Comparison of ENCODE assay signal across 22 mouse cellular contexts in genomic region chr3:53031586-53031985, GRCm38 (mm10). TPM values are rescaled to one million over a fixed set of nuclear protein-coding genes. Genes with fewer than 3 reads are reported as not detected.
DNase-seq lines count a peak whose midpoint lies in the region.
"Had no signal": no experiment of that assay in that cellular context is flagged by ENCODE, and none has a peak within 500 bp of the region (broad histone marks: within the 10 kb centered on the region; RNA-seq: fewer than 3 reads in every experiment).

No protein-coding gene starts in this region.

- H3K4me1 ChIP-seq in limb, embryonic 10.5 days = peaks cover 20% of the 10 kb centered on the region; the same call in 1 of the 2 replicates
- H3K4me1 ChIP-seq: embryonic facial prominence, embryonic 12.5 days; forebrain, embryonic 13.5 days; forebrain, embryonic 15.5 days had no signal

- H3K9me3 ChIP-seq in limb, embryonic 10.5 days (replicated peaks) = no peaks in the 10 kb centered on the region
- H3K9me3 ChIP-seq: embryonic facial prominence, embryonic 10.5 days; embryonic facial prominence, embryonic 12.5 days; forebrain, embryonic 13.5 days; forebrain, embryonic 15.5 days had no signal

- peaks cover 5% of the 10 kb centered on the region; the same call in 1 of the 2 replicates for H3K27me3 ChIP-seq in limb, embryonic 10.5 days (ENCODE audit: low read depth, poor library complexity, severe bottlenecking)
- H3K27me3 ChIP-seq: CH12.LX; embryonic facial prominence, embryonic 12.5 days; forebrain, embryonic 13.5 days; forebrain, embryonic 15.5 days had no signal

- WGBS in limb, embryonic 10.5 days = 45% methylated on average over 6 of the region's 6 CpGs

- no peaks in the 10 kb centered on the region for H3K36me3 ChIP-seq in limb, embryonic 10.5 days
- H3K36me3 ChIP-seq: embryonic facial prominence, embryonic 10.5 days; embryonic facial prominence, embryonic 12.5 days; forebrain, embryonic 15.5 days had no signal

- DNase-seq in heart, adult 11 months = peak; percentile 28
- no peak for DNase-seq in heart, adult 8-10 months (ENCODE audit: low spot score)
- DNase-seq in thymus, postnatal 0 days (ENCODE audit: low spot score) = peak; percentile 3
- DNase-seq in thymus, adult 18-20 months = no peak
- peak; percentile 75 for DNase-seq in ZHBTc4 (ENCODE audit: low read depth, low spot score)
- no peak for DNase-seq in limb, embryonic 10.5 days (ENCODE audit: low spot score)
- DNase-seq: adrenal gland, adult 2 months; adrenal gland, postnatal 10 days; adrenal gland, postnatal 25 days; B cell, adult 2 months; cerebellum, adult 11-12 months; cerebellum, adult 2 months; cerebellum, adult 9-10 months; cerebellum, postnatal 10 days; cerebellum, postnatal 25 days; forebrain, postnatal 0 days had no signal

- no peak overlapping the region for H3K27ac ChIP-seq in limb, embryonic 10.5 days
- H3K27ac ChIP-seq: embryonic facial prominence, embryonic 10.5 days; embryonic facial prominence, embryonic 12.5 days; forebrain, embryonic 13.5 days; forebrain, embryonic 15.5 days had no signal

- no peak overlapping the region for H3K4me3 ChIP-seq in limb, embryonic 10.5 days
- H3K4me3 ChIP-seq: embryonic facial prominence, embryonic 10.5 days; embryonic facial prominence, embryonic 12.5 days; forebrain, embryonic 13.5 days; forebrain, embryonic 15.5 days had no signal

RNA-seq across cellular contexts. Expression of gene Lhfp, which starts 9.7 kb away (rescaled TPM):
- 10 to 100 TPM; 34.6 to 45.4 (median 37.2) TPM for total RNA-seq in heart, adult 8-10 months (2022)
- polyA plus RNA-seq in thymus, postnatal 0 days (2015; fragmentation: Nextera tagmentation; extraction: Ambion mirVana) = 8.1 and 8.8 TPM in 2 replicates
- polyA plus RNA-seq in limb, embryonic 10.5 days (2016; fragmentation: Nextera tagmentation; extraction: Ambion mirVana) = 61.8 and 90.1 TPM in 2 replicates
- total RNA-seq: CH12.LX, MEL had no signal

RNA-seq across cellular contexts. Expression of gene Cog6, which starts 14.5 kb away (rescaled TPM):
- 10 to 100 TPM; 49.4 to 59.3 (median 54.4) TPM for total RNA-seq in heart, adult 8-10 months (2022)
- polyA plus RNA-seq in thymus, postnatal 0 days (2015; fragmentation: Nextera tagmentation; extraction: Ambion mirVana) = 37.4 and 41.4 TPM in 2 replicates
- polyA plus RNA-seq in limb, embryonic 10.5 days (2016; fragmentation: Nextera tagmentation; extraction: Ambion mirVana) = 36.4 and 46.3 TPM in 2 replicates

Comparison
In these comparisons a context has a peak if more than half of its experiments do, and no peak if none do; other contexts are left out.
1. DNase-seq: peak in heart, adult 11 months (single experiment), thymus, postnatal 0 days (single experiment) and ZHBTc4 (single experiment); none in heart, adult 8-10 months (single experiment), thymus, adult 18-20 months (0 of 2) and limb, embryonic 10.5 days (single experiment).